Mouse (Mus musculus) left cerebral cortex, adult 8-10 months (tissue): ENCODE results near the gene Cdk5r1. TPM values are rescaled to one million over a fixed set of nuclear protein-coding genes. Genes with fewer than 3 reads are reported as not detected.
A peak's percentile ranks its signal among the peaks of the same experiment; 100 is the strongest.
"Not testable (repeated sequence)": the region's sequence is repeated elsewhere in the genome, so short reads cannot be mapped to it uniquely, and the experiment has no call there.

Source experiments
- DNase-seq, 2 experiments: peaks; one replicate each; pipeline ENCODE4 v3.0.0; 2022; ENCODE audit warnings: low spot score in 2 of 2
- total RNA-seq, 4 experiments: library from RNA; stranded (reverse); gene quantifications; 2 replicates each; pipeline ENCODE4 v1.2.4; 2022

Cdk5r1 gene
- total RNA-seq, result 100 to 1,000 TPM; 252 to 280 (median 262) TPM

GRCm38 (mm10) chr11:80476222-80477189, at the start of gene Cdk5r1:
Gene Cdk5r1, plus strand, starts transcription at chr11:80477023.
- peak in 1 of 2 experiments; percentile 89 for DNase-seq

- peak; percentile 76 to 97 for DNase-seq
These were observed 48.3 kb upstream of the Cdk5r1 start, which contains the start of gene Psmd11 for GRCm38 (mm10) chr11:80428381-80429008. Gene Psmd11, plus strand, starts transcription at chr11:80428615.

- DNase-seq, result no peak
These were observed 47.8 kb upstream of the Cdk5r1 start for GRCm38 (mm10) chr11:80429009-80429475.

GRCm38 (mm10) chr11:80429500-80430166, 47.2 kb upstream of the Cdk5r1 start:
- no peak for DNase-seq

- no peak for DNase-seq
These were observed 46.4 kb upstream of the Cdk5r1 start for GRCm38 (mm10) chr11:80430366-80430910.

GRCm38 (mm10) chr11:80446916-80447315, 29.9 kb upstream of the Cdk5r1 start:
- DNase-seq, result no peak

- no peak for DNase-seq
These were observed 27.0 kb upstream of the Cdk5r1 start for GRCm38 (mm10) chr11:80449859-80450258.

GRCm38 (mm10) chr11:80452242-80452641, 24.6 kb upstream of the Cdk5r1 start:
- no peak for DNase-seq

GRCm38 (mm10) chr11:80453198-80453597, 23.6 kb upstream of the Cdk5r1 start:
- no peak for DNase-seq

GRCm38 (mm10) chr11:80463605-80464130, 13.2 kb upstream of the Cdk5r1 start:
- not testable (repeated sequence) for DNase-seq

GRCm38 (mm10) chr11:80471836-80472605, 4.8 kb upstream of the Cdk5r1 start:
- no peak for DNase-seq

- peak in 1 of 2 experiments; percentile 36 for DNase-seq
These were observed 2.6 kb upstream of the Cdk5r1 start for GRCm38 (mm10) chr11:80474175-80474691.

- DNase-seq, result no peak
These were observed 2.0 kb upstream of the Cdk5r1 start for GRCm38 (mm10) chr11:80474846-80475245.

- DNase-seq, result no peak
These were observed 1.3 kb upstream of the Cdk5r1 start for GRCm38 (mm10) chr11:80475544-80475943.

GRCm38 (mm10) chr11:80477341-80478199, 747 bp downstream of the Cdk5r1 start:
- no peak for DNase-seq

- no peak for DNase-seq
These were observed 2.0 kb downstream of the Cdk5r1 start for GRCm38 (mm10) chr11:80478694-80479412.

- DNase-seq, result no peak
These were observed 2.6 kb downstream of the Cdk5r1 start for GRCm38 (mm10) chr11:80479425-80479824.
